Mouse (Mus musculus) left cerebral cortex, postnatal 4 days (tissue): ENCODE data around the gene Rccd1. TPM values are rescaled to one million over a fixed set of nuclear protein-coding genes. Genes with fewer than 3 reads are reported as not detected.
A peak's percentile ranks its signal among the peaks of the same experiment; 100 is the strongest.

ENCODE experiments used
- DNase-seq: peaks from one replicate; pipeline ENCODE4 v3.0.0-alpha.2; 2022
- intact Hi-C: fragments of 180-260 bp; cut with DNase I; formaldehyde crosslinking; loops from one replicate; pipeline ENCODE4 v1.15.1; 2025
- total RNA-seq, 2 experiments: library from RNA; stranded (reverse); gene quantifications; 2 replicates each; pipeline ENCODE4 v1.2.3; 2021

The Rccd1 gene
- total RNA-seq, 2 experiments from 2014 or later, result 16.9 to 22.8 TPM

DNA sequence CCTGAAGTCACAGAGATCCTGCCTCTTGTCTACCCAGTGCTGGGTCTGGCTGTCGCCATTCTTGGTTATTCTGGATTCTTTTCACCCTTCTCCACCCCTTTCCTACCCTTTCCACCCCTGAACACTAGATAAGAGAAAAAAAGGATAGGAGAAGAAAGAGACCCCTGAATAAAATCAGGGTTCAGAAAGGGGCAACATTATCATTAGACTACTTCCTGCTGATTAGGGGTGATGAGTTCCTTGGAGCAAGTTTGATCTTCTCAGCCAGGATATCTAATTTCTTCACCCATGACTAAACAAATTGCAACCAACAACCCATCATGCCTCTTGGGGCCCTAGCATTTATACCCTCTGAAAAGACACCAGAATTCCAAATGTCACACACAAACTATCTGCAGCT lies 56.5 kb downstream of the Rccd1 start:
- intact Hi-C loops, result no loop called here
- DNase-seq, result no peak

GRCm38 (mm10) chr7:80264606-80265005 lies 59.6 kb downstream of the Rccd1 start:
- intact Hi-C loops, result no loop called here
- no peak for DNase-seq

DNA sequence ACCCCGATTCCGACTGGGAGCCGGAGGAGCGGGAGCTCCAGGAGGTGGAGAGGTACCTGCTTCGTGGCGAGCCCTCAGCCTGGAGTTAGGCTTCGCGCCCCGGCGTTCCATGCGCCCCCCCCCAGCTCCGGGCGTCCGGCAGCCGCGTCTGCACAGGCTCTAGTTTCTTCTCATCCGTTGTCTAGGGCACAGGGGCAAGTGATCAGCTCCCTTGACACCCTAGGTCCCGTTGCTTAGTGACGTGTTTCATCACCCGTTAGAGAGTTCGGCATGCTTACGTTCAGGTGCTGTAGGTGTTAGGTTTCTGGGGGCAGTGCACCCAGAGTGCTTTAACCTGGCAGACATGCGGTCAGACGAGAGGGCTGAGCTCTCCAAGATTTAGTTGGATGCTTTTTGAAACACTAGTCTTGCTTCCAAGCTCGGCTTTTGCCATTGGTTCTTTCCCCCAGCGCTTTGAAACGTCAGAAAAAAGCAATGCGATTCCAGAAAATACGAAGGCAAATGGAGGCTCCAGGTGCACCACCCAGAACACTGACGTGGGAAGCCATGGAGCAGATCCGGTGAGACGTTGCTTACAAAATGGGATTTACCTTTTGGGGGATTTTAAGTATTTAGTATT lies 62.8 kb downstream of the Rccd1 start:
- intact Hi-C loops, result no loop called here
- DNase-seq, result no peak

GRCm38 (mm10) chr7:80260625-80261371 lies 63.5 kb downstream of the Rccd1 start, which contains the start of gene Ngrn:
TSS of gene Ngrn (plus strand) at chr7:80261215.
- intact Hi-C loops, result no loop called here
- DNase-seq, result peak; percentile 87

DNA sequence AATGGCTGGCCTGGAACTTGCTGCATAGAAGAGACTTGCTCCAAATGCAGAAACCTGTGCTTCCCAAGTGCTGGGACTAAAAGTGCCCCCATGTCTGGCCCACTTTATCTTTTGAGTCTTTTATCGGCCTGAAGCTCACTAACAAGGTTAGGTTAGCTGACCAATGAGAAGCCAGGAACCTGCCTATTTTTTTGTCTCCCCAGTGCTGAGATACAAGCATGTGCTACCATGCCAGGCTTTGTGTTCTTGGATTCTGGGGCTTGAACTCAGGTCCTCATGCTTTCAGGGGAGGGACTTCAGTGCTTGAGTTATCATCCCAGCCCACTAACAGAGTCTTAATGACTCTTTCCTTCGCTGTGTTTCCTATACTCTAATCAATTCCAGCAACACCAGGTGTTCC lies 66.5 kb downstream of the Rccd1 start:
- DNase-seq, result no peak
- intact Hi-C loops, result no loop called here

DNA sequence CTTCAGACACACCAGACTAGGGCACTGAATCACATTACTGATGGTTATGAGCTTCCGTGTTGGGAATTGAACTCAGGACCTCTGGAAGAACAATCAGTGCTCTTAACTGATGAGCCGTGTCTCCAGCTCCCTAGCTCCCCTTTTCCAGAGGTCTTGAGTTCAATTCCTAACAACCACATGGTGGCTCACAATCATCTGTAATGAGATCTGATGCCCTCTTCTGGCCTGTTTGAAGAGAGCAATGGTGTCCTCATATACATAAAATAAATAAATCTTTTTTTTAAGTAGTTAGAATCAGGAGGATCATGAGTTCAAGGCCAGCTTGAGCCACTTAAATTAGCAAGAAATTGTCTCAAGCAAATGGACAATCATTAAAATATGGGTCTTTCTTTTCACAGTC lies 68.3 kb downstream of the Rccd1 start:
- no peak for DNase-seq
- intact Hi-C loops, result no loop called here

DNA sequence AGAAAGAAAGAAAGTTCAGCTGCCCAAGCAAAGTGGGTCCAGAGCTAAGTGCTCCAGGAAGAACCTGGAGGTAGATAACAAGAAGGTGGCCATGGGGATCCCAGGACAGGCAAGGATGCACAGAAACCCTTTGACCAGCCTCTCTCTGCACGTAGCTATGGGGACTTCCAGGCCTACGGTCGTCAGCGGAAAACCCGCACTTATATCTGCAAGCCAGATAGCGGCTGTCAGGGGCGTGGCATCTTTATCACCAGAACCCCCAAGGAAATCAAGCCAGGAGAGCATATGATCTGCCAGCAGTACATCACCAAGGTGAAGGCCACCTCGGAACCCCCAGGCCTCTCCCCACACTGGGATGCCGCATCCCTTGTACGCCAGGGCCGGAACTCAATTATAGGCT lies 71.4 kb downstream of the Rccd1 start:
- intact Hi-C loops, result no loop called here
- DNase-seq, result no peak

DNA sequence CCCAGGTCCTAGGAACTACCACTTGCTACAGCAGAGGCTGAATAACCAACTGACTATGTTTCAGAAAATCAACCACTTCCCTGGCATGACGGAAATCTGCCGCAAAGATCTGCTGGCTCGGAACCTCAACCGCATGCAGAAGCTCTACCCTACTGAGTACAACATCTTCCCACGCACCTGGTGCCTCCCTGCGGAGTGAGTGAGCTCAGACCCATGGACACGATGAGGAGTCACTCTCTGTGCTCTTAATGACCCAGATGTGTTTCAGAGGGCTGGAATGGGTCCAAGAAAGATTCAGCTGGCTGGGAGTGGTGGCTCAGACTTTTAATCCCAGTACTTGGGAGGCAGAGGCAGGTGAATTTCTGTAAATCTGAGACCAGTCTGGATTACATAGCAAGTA lies 71.8 kb downstream of the Rccd1 start:
- DNase-seq, result no peak
- intact Hi-C loops, result no loop called here

GRCm38 (mm10) chr7:80246859-80247258 lies 77.4 kb downstream of the Rccd1 start:
- intact Hi-C loops, result no loop called here

DNA sequence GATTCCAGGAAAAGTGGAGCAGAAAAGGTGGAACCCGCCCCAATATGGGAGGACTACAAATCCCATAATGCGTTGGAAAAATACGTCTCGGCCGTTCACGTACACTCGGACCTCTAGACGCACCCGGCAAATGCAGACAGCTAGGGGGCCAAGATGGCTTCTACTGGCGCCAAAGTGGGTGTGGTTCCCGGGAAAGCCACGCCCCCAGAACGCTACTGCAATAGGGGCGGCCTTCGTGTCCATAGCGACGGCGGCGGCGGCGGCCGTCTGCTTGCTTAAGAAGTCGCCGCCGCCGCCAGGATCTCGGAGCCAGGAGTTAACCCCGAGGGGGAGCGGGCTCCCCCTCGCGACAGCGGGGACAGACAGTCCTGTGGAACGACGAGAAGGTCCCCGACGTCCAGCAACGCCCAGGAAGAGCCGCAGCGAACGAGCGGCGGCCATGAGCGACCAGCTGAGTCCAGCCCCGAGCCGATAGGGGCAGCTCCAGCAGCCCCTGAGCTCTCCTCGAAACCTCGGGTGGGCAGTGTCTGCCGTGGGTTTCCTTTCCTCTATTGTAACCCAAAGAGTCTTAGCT lies 78.0 kb downstream of the Rccd1 start, which contains the start of gene Ttll13:
Ttll13 (plus strand) TSS at position 229 of the 574 bp plus-strand sequence.
- peak; percentile 99 for DNase-seq
- intact Hi-C loops, result no loop called here

More at GRCm38 (mm10) chr7:80246859-80247258, 77.4 kb downstream of the Rccd1 start:
- no peak for DNase-seq

DNA sequence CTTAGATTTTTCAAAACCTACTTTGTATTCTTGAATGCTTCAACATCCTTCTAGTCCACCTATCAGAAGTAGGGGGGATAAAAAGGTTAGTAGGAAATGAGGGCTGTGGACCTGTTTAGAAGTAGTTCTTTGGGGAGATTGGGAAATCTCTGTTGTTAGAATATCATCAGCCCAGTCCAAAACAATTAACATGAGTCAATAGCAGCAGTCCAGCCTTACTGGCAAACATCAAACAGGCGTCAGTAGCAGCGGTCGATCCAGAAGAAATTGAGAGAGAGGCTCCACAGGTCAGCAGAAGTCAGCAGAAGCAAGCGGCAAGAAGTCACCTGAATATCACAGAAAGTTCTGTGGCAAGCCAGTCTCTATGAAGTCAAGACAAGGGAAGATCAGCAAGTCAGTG lies 79.4 kb downstream of the Rccd1 start:
- no peak for DNase-seq
- intact Hi-C loops, result no loop called here

Other genes starting within 250 kb of the Rccd1 start
- 10 to 100 TPM; 66.4 to 74.7 TPM for gene Idh2, start 209.1 kb downstream of the Rccd1 start, total RNA-seq
- gene Sema4b, start 137.6 kb downstream of the Rccd1 start, total RNA-seq, result 10 to 100 TPM; 31.4 to 33.9 TPM
- 10 to 100 TPM; 14.2 to 16.4 TPM for gene Cib1, start 91.6 kb downstream of the Rccd1 start, total RNA-seq
- gene Gdpgp1, start 91.6 kb downstream of the Rccd1 start, total RNA-seq, result 1 to 10 TPM; 4.6 to 5.1 TPM
- gene Ttll13, start 78.1 kb downstream of the Rccd1 start, total RNA-seq, result 1 to 10 TPM; 1.1 to 2.2 TPM
- 10 to 100 TPM; 41.6 to 42.7 TPM for gene Ngrn, start 63.2 kb downstream of the Rccd1 start, total RNA-seq
- gene Vps33b, start 54.8 kb downstream of the Rccd1 start, total RNA-seq, result 10 to 100 TPM; 34.1 to 36.0 TPM
- gene Prc1, start 30.0 kb downstream of the Rccd1 start, total RNA-seq, result 10 to 100 TPM; 16.5 to 18.0 TPM
- 10 to 100 TPM; 63.0 to 63.3 TPM for gene Unc45a, start 16.6 kb upstream of the Rccd1 start, total RNA-seq
- gene Hddc3, start 18.6 kb upstream of the Rccd1 start, total RNA-seq, result 10 to 100 TPM; 49.2 to 50.8 TPM
- 100 to 1,000 TPM; 112 to 121 TPM for gene Man2a2, start 46.9 kb upstream of the Rccd1 start, total RNA-seq
- gene Fes, start 63.5 kb upstream of the Rccd1 start, total RNA-seq, result 1 to 10 TPM; 5.2 to 7.5 TPM
- gene Furin, start 81.0 kb upstream of the Rccd1 start, total RNA-seq, result 10 to 100 TPM; 41.5 to 44.8 TPM
- gene Blm, start 210.7 kb upstream of the Rccd1 start, total RNA-seq, result 10 to 100 TPM; 10.6 to 11.9 TPM